Mouse (Mus musculus) neural tube, embryonic 11.5 days (tissue): ENCODE measurements at regions not wholly inside any gene's neighbourhood (a gene's known extent, or its start where the extent isn't known, plus 50 kb on each side); places are given as distances from the start of the nearest gene placed in this dataset.
A peak's percentile ranks its signal among the peaks of the same experiment; 100 is the strongest.
"Not testable (repeated sequence)": the region's sequence is repeated elsewhere in the genome, so short reads cannot be mapped to it uniquely, and the experiment has no call there.

Experiments used
- ATAC-seq: fragments of 200-750 bp; cut with Nextera tagmentation; 2 replicates; pipeline ENCODE4 v1.8.0; 2017; ENCODE audit warnings: moderate number of reproducible peaks, mild to moderate bottlenecking, moderate TSS enrichment, moderate library complexity; ENCODE audit not compliant: insufficient read depth, low FRiP score, low TSS enrichment
- DNase-seq: peaks from one replicate; pipeline ENCODE4 v3.0.0-alpha.2; 2015; ENCODE audit warnings: low spot score
- H3K27ac ChIP-seq: fragments of 300-500 bp; sonication (generic); 2 replicates; pipeline ENCODE4 v1.5.1; 2014; ENCODE audit warnings: low read depth, mild to moderate bottlenecking, low read length
- H3K27me3 ChIP-seq: fragments of 300-500 bp; sonication (generic); 2 replicates; pipeline ENCODE4 v1.6.1; 2014; ENCODE audit warnings: mild to moderate bottlenecking, low read length, mixed read lengths; ENCODE audit not compliant: control insufficient read depth, insufficient read depth
- H3K36me3 ChIP-seq: fragments of 300-500 bp; sonication (generic); 2 replicates; pipeline ENCODE4 v1.6.1; 2014; ENCODE audit warnings: mild to moderate bottlenecking, low read length, moderate library complexity, mixed read lengths; ENCODE audit not compliant: control insufficient read depth, insufficient read depth
- H3K4me1 ChIP-seq: fragments of 300-500 bp; sonication (generic); 2 replicates; pipeline ENCODE4 v1.6.1; 2014; ENCODE audit warnings: low read length, mixed read lengths; ENCODE audit not compliant: control insufficient read depth, insufficient read depth
- H3K4me2 ChIP-seq: fragments of 300-500 bp; sonication (generic); 2 replicates; pipeline ENCODE4 v1.6.1; 2014; ENCODE audit warnings: low read depth, mild to moderate bottlenecking, moderate library complexity
- H3K4me3 ChIP-seq: fragments of 300-500 bp; sonication (generic); 2 replicates; pipeline ENCODE4 v1.5.1; 2014; ENCODE audit warnings: low read depth, low read length
- H3K9ac ChIP-seq: fragments of 300-500 bp; sonication (generic); 2 replicates; pipeline ENCODE4 v1.6.1; 2014; ENCODE audit warnings: mild to moderate bottlenecking, low read length
- H3K9me3 ChIP-seq: fragments of 300-500 bp; sonication (generic); 2 replicates; pipeline ENCODE4 v1.6.1; 2016; ENCODE audit warnings: low read length; ENCODE audit not compliant: control insufficient read depth
- WGBS: fragments of 180-500 bp; shearing (Covaris S2); extraction: QIAGEN DNeasy Blood & Tissue Kit; methylation state at CpG from one replicate; pipeline ENCODE4 v1.1.7; 2014; 5-methylcytosine and 5-hydroxymethylcytosine counted together

- no peak for DNase-seq
- no peak for ATAC-seq
- no peaks in the 10 kb centered on the region for H3K9me3 ChIP-seq
- H3K4me1 ChIP-seq: no peaks in the 10 kb centered on the region
- no peak overlapping the region for H3K4me3 ChIP-seq
- H3K9ac ChIP-seq: no peak overlapping the region
- no peak overlapping the region for H3K27ac ChIP-seq
- H3K27me3 ChIP-seq: no peaks in the 10 kb centered on the region
- H3K4me2 ChIP-seq: no peak overlapping the region
- no peaks in the 10 kb centered on the region for H3K36me3 ChIP-seq
Observed at GRCm38 (mm10) chr15:3171774-3172173, 96.6 kb upstream of the Selenop start.

GRCm38 (mm10) chr15:3174072-3174471, 94.3 kb upstream of the Selenop start:
- Histone ChIP-seq H3K9me3 (no peaks in the 10 kb centered on the region), H3K27ac (no peak overlapping the region), H3K9ac (no peak overlapping the region), H3K27me3 (no peaks in the 10 kb centered on the region), H3K4me2 (no peak overlapping the region), H3K36me3 (no peaks in the 10 kb centered on the region), H3K4me3 (no peak overlapping the region), H3K4me1 (no peaks in the 10 kb centered on the region)
- ATAC-seq: no peak
- no peak for DNase-seq
- 61% methylated on average over 2 of the region's 2 CpGs for WGBS

GRCm38 (mm10) chr15:3174848-3175247, 93.5 kb upstream of the Selenop start:
- H3K27me3 ChIP-seq: no peaks in the 10 kb centered on the region
- H3K36me3 ChIP-seq: no peaks in the 10 kb centered on the region
- no peaks in the 10 kb centered on the region for H3K4me1 ChIP-seq
- no peak overlapping the region for H3K9ac ChIP-seq
- WGBS: 49% methylated on average over 2 of the region's 2 CpGs
- H3K9me3 ChIP-seq: no peaks in the 10 kb centered on the region
- no peak overlapping the region for H3K4me2 ChIP-seq
- DNase-seq (no peak), ATAC-seq (no peak)
- H3K27ac ChIP-seq: no peak overlapping the region
- H3K4me3 ChIP-seq: no peak overlapping the region

- ATAC-seq (peak; percentile 74), DNase-seq (peak; percentile 58)
- Histone ChIP-seq H3K36me3 (no peaks in the 10 kb centered on the region), H3K4me2 (no peak overlapping the region), H3K4me1 (no peaks in the 10 kb centered on the region), H3K27me3 (no peaks in the 10 kb centered on the region), H3K4me3 (no peak overlapping the region), H3K9ac (no peak overlapping the region), H3K27ac (no peak overlapping the region), H3K9me3 (no peaks in the 10 kb centered on the region)
- 89% methylated on average over 2 of the region's 2 CpGs for WGBS
Observed at GRCm38 (mm10) chr15:3201912-3202653, 66.3 kb upstream of the Selenop start.

- no peak overlapping the region for H3K9ac ChIP-seq
- H3K27me3 ChIP-seq: no peaks in the 10 kb centered on the region
- no peaks in the 10 kb centered on the region for H3K36me3 ChIP-seq
- H3K4me2 ChIP-seq: no peak overlapping the region
- no peaks in the 10 kb centered on the region for H3K9me3 ChIP-seq
- no peaks in the 10 kb centered on the region for H3K4me1 ChIP-seq
- no peak for ATAC-seq
- DNase-seq: no peak
- H3K27ac ChIP-seq: no peak overlapping the region
- 83% methylated on average over 6 of the region's 6 CpGs for WGBS
- no peak overlapping the region for H3K4me3 ChIP-seq
Observed at GRCm38 (mm10) chr15:3205522-3205921, 62.8 kb upstream of the Selenop start.

- not testable (repeated sequence) for H3K9ac ChIP-seq, H3K4me1 ChIP-seq, H3K4me2 ChIP-seq, H3K9me3 ChIP-seq, H3K36me3 ChIP-seq, H3K4me3 ChIP-seq, H3K27ac ChIP-seq, ATAC-seq, H3K27me3 ChIP-seq, DNase-seq
- 69% methylated on average over 6 of the region's 6 CpGs for WGBS
Observed at GRCm38 (mm10) chr15:3206076-3206475, 62.3 kb upstream of the Selenop start.

- Histone ChIP-seq H3K36me3 (no peaks in the 10 kb centered on the region), H3K4me2 (no peak overlapping the region), H3K27me3 (no peaks in the 10 kb centered on the region), H3K4me1 (no peaks in the 10 kb centered on the region), H3K9ac (no peak overlapping the region), H3K4me3 (no peak overlapping the region), H3K27ac (no peak overlapping the region), H3K9me3 (no peaks in the 10 kb centered on the region)
- peak; percentile 29 for DNase-seq
- 9% methylated on average over 4 of the region's 4 CpGs for WGBS
- ATAC-seq: no peak
Observed at GRCm38 (mm10) chr15:3213721-3214120, 54.6 kb upstream of the Selenop start.

GRCm38 (mm10) chr15:3215201-3215600, 53.1 kb upstream of the Selenop start:
- Histone ChIP-seq H3K9ac (no peak overlapping the region), H3K9me3 (no peaks in the 10 kb centered on the region), H3K4me1 (no peaks in the 10 kb centered on the region), H3K4me2 (no peak overlapping the region), H3K36me3 (no peaks in the 10 kb centered on the region), H3K4me3 (no peak overlapping the region), H3K27ac (no peak overlapping the region), H3K27me3 (no peaks in the 10 kb centered on the region)
- DNase-seq (no peak), ATAC-seq (no peak)
- WGBS: 30% methylated on average over 1 of the region's 1 CpGs
